Mouse (Mus musculus): ENCODE measurements around the gene Tmtc2. TPM values are rescaled to one million over a fixed set of nuclear protein-coding genes. Genes with fewer than 3 reads are reported as not detected.

Gene Tmtc2
- total and polyA plus RNA-seq, 2 experiments = 2.4 to 7.6 TPM

DNA sequence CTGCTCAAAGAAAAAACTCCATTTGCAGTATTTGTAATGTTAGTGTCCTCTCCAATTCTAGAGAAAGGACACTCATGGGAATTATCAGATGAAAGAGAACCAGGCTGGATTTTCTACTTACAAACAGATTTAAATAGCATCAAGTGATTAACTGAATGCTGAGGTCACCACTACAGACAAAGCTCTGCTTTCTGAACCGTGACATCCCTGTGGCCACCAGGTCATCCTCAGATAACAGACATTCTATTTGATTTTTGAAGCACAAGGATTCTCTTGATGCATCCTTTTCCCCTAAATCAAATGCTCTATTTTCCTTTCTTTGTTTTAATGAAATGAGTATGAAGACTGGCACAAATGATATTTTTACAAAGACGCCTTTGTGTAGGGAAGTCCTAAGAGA, 241.4 kb downstream of the Tmtc2 start:
- H3K4me3 ChIP-seq (ENCODE audit: insufficient read depth, low read depth, low read length) = no peak overlapping the region
- 89% methylated on average over 2 of the region's 2 CpGs for WGBS

DNA sequence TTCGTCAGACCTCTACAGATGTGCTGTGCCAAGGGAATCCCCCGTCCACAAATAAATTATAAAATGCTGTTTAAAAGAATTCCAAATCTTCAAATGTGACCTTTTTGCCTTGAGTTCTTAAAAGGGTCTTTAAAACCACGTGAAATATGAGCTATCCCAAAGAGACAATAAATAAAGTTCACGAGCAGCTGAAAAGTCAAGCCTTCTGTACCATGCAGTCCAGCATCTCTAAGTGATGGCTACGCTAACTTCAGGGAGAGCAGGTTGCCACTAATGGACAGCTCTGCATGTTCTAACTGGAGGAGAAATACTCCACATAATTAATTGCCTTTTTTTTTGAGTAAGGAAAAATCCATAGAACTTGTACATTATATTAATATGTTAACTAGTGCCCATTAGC, 243.9 kb downstream of the Tmtc2 start:
- no peaks in the 10 kb centered on the region for H3K4me1 ChIP-seq (ENCODE audit: control insufficient read depth, insufficient read depth, low read length)

More for the DNA sequence above, 241.4 kb downstream of the Tmtc2 start:
- H3K27me3 ChIP-seq (ENCODE audit: control insufficient read depth, insufficient read depth, low read length) = no peaks in the 10 kb centered on the region
- DNase-seq (ENCODE audit: extremely low read depth, low read depth, low spot score) = no peak
- no peaks in the 10 kb centered on the region for H3K4me1 ChIP-seq (ENCODE audit: control insufficient read depth, insufficient read depth, low read length)
- TF ChIP-seq CTCF (IDR thresholded peaks at IDR 0.05; ENCODE audit: low read depth, low read length) (no peak), POLR2A (IDR thresholded peaks at IDR 0.05; ENCODE audit: extremely low read depth, insufficient read depth, low read length) (no peak)
- no peak overlapping the region for H3K27ac ChIP-seq (replicated peaks; ENCODE audit: insufficient read depth, low read depth, low read length)
- H3K9ac ChIP-seq (ENCODE audit: low read depth, low read length) = no peak overlapping the region
- H3K36me3 ChIP-seq (ENCODE audit: control insufficient read depth, insufficient read depth, low read length) = no peaks in the 10 kb centered on the region
- H3K79me2 ChIP-seq (ENCODE audit: control insufficient read depth, insufficient read depth, low read length) = no peaks in the 10 kb centered on the region

DNA sequence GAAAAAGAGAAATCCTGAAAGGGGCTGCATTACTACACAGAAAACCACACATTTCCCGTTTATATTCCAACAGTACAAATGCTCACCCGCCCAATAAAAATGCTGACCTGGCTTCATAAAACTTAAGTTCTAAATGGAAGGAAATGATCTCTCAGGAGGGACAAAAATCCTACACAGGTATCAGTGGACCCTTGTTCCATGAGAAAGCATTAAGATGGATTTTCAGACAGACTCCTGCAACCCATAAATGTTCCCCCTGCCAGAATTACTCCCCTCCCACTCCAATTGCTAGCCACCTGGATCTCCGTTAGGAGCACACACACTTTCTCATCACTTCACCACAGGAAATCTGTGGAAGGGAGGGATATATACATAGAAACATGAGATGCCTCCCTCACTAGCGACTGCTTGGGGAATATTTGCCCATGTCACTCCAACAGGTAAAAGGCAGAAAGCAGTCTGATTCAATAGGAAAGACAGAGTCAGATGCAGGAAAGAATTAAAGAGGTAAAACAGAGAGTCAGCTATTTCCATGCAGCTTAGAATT, 250.5 kb downstream of the Tmtc2 start:
- H3K27me3 ChIP-seq (ENCODE audit: control insufficient read depth, insufficient read depth, low read length) = no peaks in the 10 kb centered on the region
- H3K27ac ChIP-seq (replicated peaks; ENCODE audit: insufficient read depth, low read depth, low read length) = no peak overlapping the region
- DNase-seq (ENCODE audit: extremely low read depth, low read depth, low spot score) = no peak
- H3K9ac ChIP-seq (ENCODE audit: low read depth, low read length) = no peak overlapping the region
- no peaks in the 10 kb centered on the region for H3K79me2 ChIP-seq (ENCODE audit: control insufficient read depth, insufficient read depth, low read length)
- H3K4me1 ChIP-seq (ENCODE audit: control insufficient read depth, insufficient read depth, low read length) = no peaks in the 10 kb centered on the region
- TF ChIP-seq POLR2A (IDR thresholded peaks at IDR 0.05; ENCODE audit: extremely low read depth, insufficient read depth, low read length) (no peak), CTCF (IDR thresholded peaks at IDR 0.05; ENCODE audit: low read depth, low read length) (no peak)
- H3K36me3 ChIP-seq (ENCODE audit: control insufficient read depth, insufficient read depth, low read length) = peaks cover 4% of the 10 kb centered on the region
- H3K4me3 ChIP-seq (ENCODE audit: insufficient read depth, low read depth, low read length) = no peak overlapping the region
- WGBS = 78% methylated on average over 4 of the region's 4 CpGs

More for the DNA sequence above, 243.9 kb downstream of the Tmtc2 start:
- Histone ChIP-seq H3K27ac (replicated peaks; ENCODE audit: insufficient read depth, low read depth, low read length) (no peak overlapping the region), H3K4me3 (ENCODE audit: insufficient read depth, low read depth, low read length) (no peak overlapping the region), H3K36me3 (ENCODE audit: control insufficient read depth, insufficient read depth, low read length) (no peaks in the 10 kb centered on the region), H3K9ac (ENCODE audit: low read depth, low read length) (no peak overlapping the region), H3K27me3 (ENCODE audit: control insufficient read depth, insufficient read depth, low read length) (no peaks in the 10 kb centered on the region), H3K79me2 (ENCODE audit: control insufficient read depth, insufficient read depth, low read length) (no peaks in the 10 kb centered on the region)
- WGBS = 88% methylated on average over 5 of the region's 5 CpGs
- TF ChIP-seq CTCF (IDR thresholded peaks at IDR 0.05; ENCODE audit: low read depth, low read length) (no peak), POLR2A (IDR thresholded peaks at IDR 0.05; ENCODE audit: extremely low read depth, insufficient read depth, low read length) (no peak)
- no peak for DNase-seq (ENCODE audit: extremely low read depth, low read depth, low spot score)

DNA sequence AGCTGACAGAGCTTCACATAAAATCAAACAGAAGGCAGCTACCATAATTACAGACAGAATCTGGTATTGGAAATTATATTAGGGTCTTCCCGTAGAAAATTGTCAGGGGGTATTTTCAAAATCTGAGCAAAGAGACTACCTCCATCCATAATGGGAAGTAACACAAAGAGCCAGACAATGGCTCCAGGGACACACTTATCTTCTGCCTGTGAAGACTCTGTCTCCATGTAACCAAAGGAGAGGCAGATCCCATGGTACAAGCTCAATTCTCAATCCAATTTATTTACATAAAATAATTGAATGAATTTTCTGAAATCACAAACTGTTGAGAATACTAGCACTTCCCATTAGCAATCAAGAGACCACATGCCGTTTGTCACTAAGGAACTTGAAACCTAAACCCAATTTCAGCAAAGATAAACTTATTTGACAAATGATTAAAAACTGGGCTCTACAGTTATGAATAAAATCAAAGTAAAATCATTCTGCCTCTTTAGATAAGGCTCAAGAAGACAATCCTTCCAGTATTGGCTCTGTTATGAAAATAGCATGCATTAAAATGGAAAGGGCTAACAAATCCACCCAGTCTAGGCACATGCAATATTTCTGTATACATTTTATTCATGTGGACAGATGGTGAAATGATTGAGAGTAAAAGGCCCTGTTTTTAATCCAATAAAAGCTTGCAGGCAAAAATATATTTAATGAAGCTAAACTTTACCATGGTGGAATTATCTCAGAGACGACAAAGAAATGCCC, 254.8 kb downstream of the Tmtc2 start:
- TF ChIP-seq CTCF (IDR thresholded peaks at IDR 0.05; ENCODE audit: low read depth, low read length) (no peak), POLR2A (IDR thresholded peaks at IDR 0.05; ENCODE audit: extremely low read depth, insufficient read depth, low read length) (no peak)
- WGBS = 93% methylated on average over 3 of the region's 3 CpGs

DNA sequence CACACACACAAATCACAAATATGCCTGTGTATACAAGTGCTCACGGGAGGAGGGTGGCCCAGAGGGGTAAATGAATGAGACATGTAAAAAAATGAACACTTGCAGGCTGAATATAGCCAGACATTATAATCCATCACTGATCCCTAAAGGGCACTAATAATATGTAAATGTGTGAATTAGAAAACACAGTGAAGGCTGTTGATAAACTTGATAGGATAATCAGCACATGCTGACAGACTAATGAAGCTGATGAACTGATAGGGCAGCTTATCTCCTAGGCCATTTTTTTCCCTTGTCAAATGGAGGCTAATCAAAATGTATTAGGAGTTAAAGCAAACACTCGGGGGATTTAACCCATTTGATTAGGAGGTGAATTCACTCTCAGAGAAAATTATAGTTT, 255.4 kb downstream of the Tmtc2 start:
- TF ChIP-seq POLR2A (IDR thresholded peaks at IDR 0.05; ENCODE audit: extremely low read depth, insufficient read depth, low read length) (no peak), CTCF (IDR thresholded peaks at IDR 0.05; ENCODE audit: low read depth, low read length) (no peak)
- no peak overlapping the region for H3K4me3 ChIP-seq (ENCODE audit: insufficient read depth, low read depth, low read length)
- H3K4me1 ChIP-seq (ENCODE audit: control insufficient read depth, insufficient read depth, low read length) = no peaks in the 10 kb centered on the region
- H3K9ac ChIP-seq (ENCODE audit: low read depth, low read length) = no peak overlapping the region
- 88% methylated on average over 2 of the region's 2 CpGs for WGBS
- no peaks in the 10 kb centered on the region for H3K27me3 ChIP-seq (ENCODE audit: control insufficient read depth, insufficient read depth, low read length)
- DNase-seq (ENCODE audit: extremely low read depth, low read depth, low spot score) = no peak
- H3K27ac ChIP-seq (replicated peaks; ENCODE audit: insufficient read depth, low read depth, low read length) = no peak overlapping the region
- H3K36me3 ChIP-seq (ENCODE audit: control insufficient read depth, insufficient read depth, low read length) = peaks cover 4% of the 10 kb centered on the region
- no peaks in the 10 kb centered on the region for H3K79me2 ChIP-seq (ENCODE audit: control insufficient read depth, insufficient read depth, low read length)

More for the DNA sequence above, 254.8 kb downstream of the Tmtc2 start:
- H3K4me3 ChIP-seq (ENCODE audit: insufficient read depth, low read depth, low read length) = no peak overlapping the region
- H3K9ac ChIP-seq (ENCODE audit: low read depth, low read length) = no peak overlapping the region
- no peaks in the 10 kb centered on the region for H3K4me1 ChIP-seq (ENCODE audit: control insufficient read depth, insufficient read depth, low read length)
- no peaks in the 10 kb centered on the region for H3K79me2 ChIP-seq (ENCODE audit: control insufficient read depth, insufficient read depth, low read length)
- no peak for DNase-seq (ENCODE audit: extremely low read depth, low read depth, low spot score)
- H3K27ac ChIP-seq (replicated peaks; ENCODE audit: insufficient read depth, low read depth, low read length) = no peak overlapping the region
- no peaks in the 10 kb centered on the region for H3K27me3 ChIP-seq (ENCODE audit: control insufficient read depth, insufficient read depth, low read length)
- peaks cover 4% of the 10 kb centered on the region for H3K36me3 ChIP-seq (ENCODE audit: control insufficient read depth, insufficient read depth, low read length)

DNA sequence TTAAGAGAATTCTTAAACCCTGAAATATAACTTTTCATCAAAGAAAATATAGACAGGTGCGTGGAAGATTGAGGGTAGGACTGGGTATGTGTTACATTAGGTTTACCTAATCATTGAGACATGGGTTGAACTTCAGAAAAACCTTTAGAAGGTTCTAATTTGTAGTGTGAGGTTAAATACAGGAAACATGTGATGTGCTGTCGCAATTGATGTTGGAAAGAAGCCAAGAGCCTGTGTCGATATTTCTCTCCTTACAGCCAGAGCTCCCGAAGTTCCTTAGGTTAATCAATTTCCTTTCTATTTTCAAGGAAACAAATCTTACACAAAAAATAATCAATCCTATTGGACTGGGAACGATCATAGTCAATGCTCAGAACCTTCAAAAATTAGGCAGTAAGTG, 261.3 kb downstream of the Tmtc2 start:
- no peaks in the 10 kb centered on the region for H3K27me3 ChIP-seq (ENCODE audit: control insufficient read depth, insufficient read depth, low read length)
- H3K27ac ChIP-seq (replicated peaks; ENCODE audit: insufficient read depth, low read depth, low read length) = no peak overlapping the region
- H3K79me2 ChIP-seq (ENCODE audit: control insufficient read depth, insufficient read depth, low read length) = no peaks in the 10 kb centered on the region
- TF ChIP-seq CTCF (IDR thresholded peaks at IDR 0.05; ENCODE audit: low read depth, low read length) (no peak), POLR2A (IDR thresholded peaks at IDR 0.05; ENCODE audit: extremely low read depth, insufficient read depth, low read length) (no peak)
- H3K9ac ChIP-seq (ENCODE audit: low read depth, low read length) = no peak overlapping the region
- no peaks in the 10 kb centered on the region for H3K4me1 ChIP-seq (ENCODE audit: control insufficient read depth, insufficient read depth, low read length)
- H3K36me3 ChIP-seq (ENCODE audit: control insufficient read depth, insufficient read depth, low read length) = no peaks in the 10 kb centered on the region
- DNase-seq (ENCODE audit: extremely low read depth, low read depth, low spot score) = peak; percentile 85
- WGBS = 11% methylated on average over 5 of the region's 5 CpGs
- no peak overlapping the region for H3K4me3 ChIP-seq (ENCODE audit: insufficient read depth, low read depth, low read length)
